Mouse (Mus musculus) lung, postnatal 0 days (tissue): ENCODE data around the gene D430042O09Rik.
A peak's percentile ranks its signal among the peaks of the same experiment; 100 is the strongest.

Source experiments
- CTCF ChIP-seq: IDR thresholded peaks from 2 replicates; pipeline ENCODE4 v1.5.1; 2016; ENCODE audit warnings: antibody characterized with exemption, mild to moderate bottlenecking
- EP300 ChIP-seq: IDR thresholded peaks from 2 replicates; pipeline ENCODE4 v1.6.1; 2016; ENCODE audit warnings: antibody characterized with exemption, mild to moderate bottlenecking, control low read depth

DNA sequence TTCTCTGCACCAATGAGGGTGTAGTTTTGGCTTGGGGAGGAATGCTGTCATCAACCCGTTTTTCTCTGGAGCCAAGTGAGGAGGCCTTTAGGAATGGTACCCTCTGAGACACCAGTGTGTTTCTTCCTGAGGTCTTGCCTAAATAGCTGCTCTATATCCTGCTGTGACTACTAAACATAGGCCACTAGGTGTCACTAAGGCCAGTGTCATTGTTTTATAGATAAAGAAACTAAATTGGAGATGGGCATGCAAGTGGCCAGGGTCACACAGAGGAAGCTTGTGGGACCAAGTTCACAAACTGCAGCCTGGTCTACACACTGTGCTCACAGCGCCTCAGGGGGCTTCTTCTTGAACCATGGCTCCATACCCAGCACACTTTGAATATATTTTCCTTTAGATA is 112.5 kb downstream of the D430042O09Rik start:
- TF ChIP-seq EP300 (no peak), CTCF (peak; percentile 59)
